Mouse (Mus musculus) layer of hippocampus, postnatal 10 days (tissue): Measurements from ENCODE around the gene Foxe3. TPM values are rescaled to one million over a fixed set of nuclear protein-coding genes. Genes with fewer than 3 reads are reported as not detected.
"Not testable (repeated sequence)": the region's sequence is repeated elsewhere in the genome, so short reads cannot be mapped to it uniquely, and the experiment has no call there.

Experiments used
- DNase-seq, 2 experiments: peaks; one replicate each; pipeline ENCODE4 v3.0.0; 2021; ENCODE audit warnings: low spot score in 2 of 2
- long read RNA-seq: library from polyadenylated mRNA; stranded (forward); transcript quantifications from one replicate; pipeline ENCODE4 v2.0.0, GENCODE M21; 2023
- total RNA-seq, 2 experiments: library from RNA; stranded (reverse); gene quantifications; 2 replicates each; pipeline ENCODE4 v1.2.3; 2021

Gene Foxe3
- total RNA-seq = not detected
- long read RNA-seq = 0 reads

DNA sequence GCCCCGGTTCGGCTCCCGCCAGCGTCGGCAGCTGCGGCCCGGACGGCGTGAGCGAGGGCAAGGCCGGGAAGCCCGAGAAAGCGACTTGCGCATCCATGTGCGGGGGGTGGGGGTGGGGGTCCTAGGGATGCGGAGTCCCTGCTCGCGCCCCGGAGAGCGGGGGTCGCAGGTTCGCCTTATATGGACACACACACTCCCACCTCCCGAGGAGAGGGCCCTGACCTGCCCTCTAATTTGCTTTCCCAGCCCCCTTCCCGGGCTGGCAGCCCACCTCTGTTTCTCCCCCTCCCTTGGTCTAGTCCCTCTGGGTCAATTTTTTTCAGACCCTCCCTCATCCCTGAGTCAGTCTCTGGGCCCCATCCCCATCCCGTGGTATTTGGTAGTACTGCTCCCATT, at the start of gene Foxe3:
Gene Foxe3, minus strand, starts transcription at position 97 of the 396 bp plus-strand sequence.
- DNase-seq = no peak

DNA sequence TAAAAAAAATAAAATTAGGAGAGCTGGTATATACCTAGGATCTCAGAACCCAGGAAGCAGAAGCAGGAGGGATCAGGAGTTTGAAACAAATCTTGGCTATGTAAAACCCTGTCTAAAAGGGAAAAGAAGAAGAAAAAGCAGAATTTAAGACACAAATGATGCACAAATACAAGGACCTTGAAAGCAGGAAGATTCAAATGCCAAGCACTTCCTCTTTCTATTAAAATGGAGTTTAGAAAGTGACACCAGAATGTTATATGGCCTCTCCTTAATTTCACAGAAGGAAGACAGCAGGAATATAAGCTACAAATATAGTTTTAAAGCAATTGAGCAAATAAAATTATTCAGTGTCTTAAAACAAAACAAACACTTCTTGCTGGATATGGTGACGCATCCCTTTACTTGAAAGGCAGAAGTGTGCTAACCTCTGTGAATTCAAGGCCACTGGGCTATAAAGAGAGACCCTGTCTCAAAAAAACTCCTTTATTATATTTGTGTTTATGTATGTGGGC, 47.5 kb upstream of the Foxe3 start:
- DNase-seq = no peak

DNA sequence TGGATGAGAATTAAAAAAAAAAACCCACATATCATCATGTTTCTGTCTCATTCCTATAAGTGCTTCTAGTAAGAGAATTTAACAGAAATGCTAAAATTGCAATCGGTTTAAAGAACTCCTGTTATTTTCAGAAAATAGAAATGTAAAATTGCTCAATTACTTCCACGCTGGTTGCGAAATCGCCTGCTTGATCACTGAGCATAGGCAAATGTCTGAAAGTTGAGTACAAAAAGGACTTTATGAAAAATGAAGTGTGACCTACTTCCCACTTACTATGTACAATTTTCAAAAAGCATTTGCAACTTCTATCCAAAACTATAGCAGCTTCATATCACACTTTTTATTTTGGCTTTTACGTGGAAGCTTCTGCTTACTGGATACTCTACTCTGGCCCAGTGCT, 44.9 kb upstream of the Foxe3 start:
- no peak for DNase-seq

DNA sequence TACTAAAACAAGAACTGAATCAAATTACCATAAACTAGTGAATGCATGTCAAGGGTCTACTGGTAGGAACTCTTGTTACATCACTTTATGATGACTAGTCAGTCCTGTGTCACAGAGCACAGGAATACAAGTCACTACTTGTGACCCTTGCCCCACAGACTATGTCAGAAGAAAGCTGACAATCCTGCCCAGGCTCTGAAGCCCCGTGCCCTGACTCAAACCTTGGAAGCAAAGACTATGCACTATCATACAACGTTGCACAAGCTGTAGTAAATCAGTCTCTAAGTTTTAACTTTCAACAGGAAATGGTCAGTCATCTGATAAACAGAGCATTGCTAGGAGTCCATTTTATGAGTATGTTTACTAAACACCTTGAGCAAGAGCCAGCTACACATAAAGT, 35.1 kb upstream of the Foxe3 start:
- not testable (repeated sequence) for DNase-seq

DNA sequence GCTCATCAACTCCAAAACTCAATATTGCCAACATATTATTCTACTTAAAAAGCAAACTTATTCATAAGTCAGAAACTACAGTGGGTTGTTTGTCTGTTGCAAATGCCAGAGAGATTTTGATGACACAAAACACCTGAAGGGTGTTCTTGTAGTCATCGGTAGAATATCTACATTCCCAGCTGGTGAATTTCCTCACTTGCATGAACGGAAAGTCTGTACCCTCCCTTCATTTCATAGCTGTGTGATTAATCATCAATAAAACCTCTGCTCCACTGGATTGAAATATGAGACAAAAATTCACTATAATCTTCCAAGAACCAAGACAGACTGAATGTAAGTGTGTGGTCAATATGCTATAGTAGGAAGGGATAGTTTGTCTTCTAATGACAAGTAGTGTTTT, 33.7 kb upstream of the Foxe3 start:
- no peak for DNase-seq

DNA sequence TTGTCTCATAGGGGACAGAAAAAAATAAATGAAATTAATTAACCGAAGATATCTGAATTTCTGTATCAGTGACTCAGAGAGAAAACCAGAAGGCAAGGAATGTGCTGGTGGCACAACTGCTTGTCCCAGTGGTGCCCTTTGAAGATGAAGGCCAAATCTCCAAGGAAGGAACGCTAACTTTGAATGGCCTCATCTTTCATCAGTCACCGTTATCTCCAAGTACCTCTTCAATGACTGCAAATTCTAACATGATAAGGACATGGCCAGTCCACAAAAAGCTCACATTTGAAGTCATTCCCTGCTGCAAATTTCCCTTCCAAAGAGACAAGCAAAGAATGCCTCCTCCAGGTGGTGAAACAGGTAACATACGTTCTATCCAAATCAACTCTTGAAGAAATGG, 33.0 kb upstream of the Foxe3 start:
- DNase-seq = no peak

DNA sequence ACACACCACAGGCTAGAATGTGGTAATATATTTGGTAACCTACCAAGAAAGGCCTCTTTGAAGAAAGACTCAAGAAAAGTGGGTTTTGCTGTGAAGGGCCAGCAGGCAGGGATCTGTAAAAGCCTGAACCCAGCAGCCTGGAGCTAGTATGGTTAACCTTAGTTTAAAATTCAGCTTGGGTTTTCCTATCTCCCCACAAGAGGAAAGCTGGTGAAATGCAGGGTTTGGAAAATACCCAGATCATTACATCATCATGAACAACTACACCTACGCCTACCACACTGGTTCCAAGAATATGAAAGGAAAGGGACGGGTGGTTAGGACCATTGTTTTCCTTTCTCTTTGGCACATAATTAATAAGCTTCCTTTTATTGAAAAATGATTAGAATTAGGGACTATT, 32.4 kb upstream of the Foxe3 start:
- DNase-seq = no peak

DNA sequence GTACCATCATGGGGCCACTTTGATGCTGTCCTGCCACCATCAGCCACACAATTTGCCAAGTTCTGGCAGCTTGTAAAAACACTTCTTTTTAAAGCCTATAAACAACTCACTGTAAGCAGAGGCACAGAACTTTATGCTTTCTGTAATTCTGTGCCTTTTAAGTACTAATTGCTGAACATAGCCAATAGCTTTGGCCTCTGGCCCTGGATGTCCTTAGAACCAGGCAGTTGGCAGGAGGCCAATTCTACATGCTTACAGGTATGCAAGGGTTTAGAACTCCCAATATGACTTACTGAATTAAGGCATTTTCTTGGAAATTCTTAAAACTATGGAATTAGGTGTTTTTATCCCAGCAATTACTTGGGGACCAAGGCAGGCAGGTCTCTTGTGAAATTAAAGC, 31.6 kb upstream of the Foxe3 start:
- no peak for DNase-seq

DNA sequence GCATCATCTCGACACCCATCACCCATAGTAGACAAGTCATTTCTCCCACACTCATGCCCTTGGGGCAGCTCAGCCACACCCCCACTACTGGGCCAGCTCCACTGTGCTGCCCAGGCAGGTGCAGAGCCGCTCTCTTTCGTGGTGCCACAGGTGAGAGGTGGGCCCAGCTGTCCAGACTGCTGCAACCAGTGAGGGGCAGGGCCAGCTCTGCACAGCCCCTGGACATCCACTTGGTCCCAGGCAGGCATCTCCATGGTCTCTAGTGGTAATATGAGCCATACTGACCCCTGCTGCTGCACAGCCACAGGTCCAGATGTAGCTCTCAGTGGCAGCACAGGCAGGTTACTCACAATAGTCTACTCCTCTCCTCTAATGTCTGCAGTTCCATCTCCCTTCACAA, 27.4 kb upstream of the Foxe3 start:
- no peak for DNase-seq

DNA sequence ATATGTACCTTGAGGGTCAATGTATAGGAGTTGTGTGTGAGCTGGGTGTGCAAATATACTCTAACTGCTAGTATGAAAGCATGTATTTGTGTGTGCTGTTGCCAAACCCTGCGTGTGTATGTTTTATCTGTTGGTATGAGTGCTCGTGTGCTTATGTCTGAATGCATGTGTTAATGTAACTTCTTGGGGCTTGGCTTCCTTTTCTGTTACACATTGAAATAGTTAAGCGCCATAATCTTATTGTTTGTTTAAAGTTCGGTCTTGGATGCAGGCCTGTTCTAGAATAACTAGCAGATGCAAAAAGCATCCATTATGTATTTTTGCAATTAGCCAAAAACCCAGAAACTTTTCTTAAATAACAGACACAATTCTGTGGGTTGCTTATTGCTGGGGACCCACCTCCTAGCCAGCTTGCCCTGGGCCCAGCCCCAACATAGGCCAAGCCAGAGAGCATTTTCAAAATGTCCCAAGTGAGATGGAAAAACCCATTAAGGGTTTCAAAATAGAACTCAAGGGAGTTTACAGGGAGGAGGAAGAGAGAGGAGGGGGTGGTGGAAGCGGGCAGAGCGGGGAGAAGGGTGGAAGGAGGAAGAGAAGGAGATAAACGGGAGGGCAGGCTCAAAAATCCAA, 22.2 kb upstream of the Foxe3 start:
- DNase-seq = no peak

DNA sequence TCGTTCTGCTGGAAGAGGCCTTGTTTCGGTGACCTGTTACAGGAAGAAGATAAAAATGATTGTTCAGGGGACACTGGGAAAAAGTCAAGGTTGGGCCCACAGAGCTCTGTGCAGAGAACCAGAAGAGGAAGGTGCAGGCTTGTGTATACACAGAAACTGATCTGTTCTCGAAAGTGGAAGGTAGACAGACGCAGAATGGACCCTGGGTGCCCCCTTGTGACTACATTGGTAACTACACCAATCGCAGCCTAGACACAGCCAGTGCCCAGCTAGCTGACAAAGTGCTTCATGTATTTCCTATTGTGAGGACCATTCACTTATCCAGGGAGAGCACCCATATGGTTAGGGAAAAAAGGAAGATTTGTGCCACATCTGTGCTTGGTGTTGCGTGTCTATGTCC, 21.6 kb upstream of the Foxe3 start:
- peak; percentile 93 for DNase-seq

DNA sequence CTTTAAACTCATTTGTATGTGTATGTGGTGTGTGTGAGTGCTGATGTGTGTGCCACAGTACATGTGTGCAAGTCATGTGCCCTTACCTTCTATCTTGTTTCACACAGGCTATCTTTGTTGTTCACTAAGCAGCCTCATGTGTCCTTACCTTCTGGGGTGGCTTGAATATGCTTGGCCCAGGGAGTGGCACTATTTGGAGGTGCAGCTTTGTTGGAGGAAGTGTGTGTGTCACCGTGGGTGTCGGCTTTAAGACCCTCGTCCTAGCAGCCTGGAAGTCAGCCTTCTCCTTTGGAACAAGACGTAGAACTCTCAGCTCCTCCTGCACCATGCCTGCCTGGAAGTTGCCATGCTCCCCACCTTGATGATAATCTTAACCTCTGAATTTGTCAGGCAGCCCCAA, 20.6 kb upstream of the Foxe3 start:
- DNase-seq = no peak

DNA sequence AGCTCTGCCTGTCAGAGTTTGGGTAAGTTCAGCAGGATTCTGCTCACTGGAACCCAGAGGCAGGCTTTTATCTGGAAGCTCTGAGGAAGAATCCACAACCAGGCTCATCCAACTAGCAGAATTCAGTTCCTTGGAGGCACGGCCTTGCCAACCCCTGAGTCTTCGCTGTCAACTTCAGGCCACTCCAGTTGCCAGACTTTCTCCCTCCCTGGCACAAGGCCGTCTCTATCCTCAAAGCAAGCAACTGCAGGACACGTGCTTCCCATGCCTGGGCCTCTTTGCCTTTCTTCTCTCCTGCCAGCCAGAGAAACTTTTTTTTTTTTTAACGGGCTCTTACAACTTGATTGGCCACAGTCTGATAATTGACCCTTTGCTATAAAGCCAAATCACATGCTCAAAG, 19.2 kb upstream of the Foxe3 start:
- DNase-seq = no peak

DNA sequence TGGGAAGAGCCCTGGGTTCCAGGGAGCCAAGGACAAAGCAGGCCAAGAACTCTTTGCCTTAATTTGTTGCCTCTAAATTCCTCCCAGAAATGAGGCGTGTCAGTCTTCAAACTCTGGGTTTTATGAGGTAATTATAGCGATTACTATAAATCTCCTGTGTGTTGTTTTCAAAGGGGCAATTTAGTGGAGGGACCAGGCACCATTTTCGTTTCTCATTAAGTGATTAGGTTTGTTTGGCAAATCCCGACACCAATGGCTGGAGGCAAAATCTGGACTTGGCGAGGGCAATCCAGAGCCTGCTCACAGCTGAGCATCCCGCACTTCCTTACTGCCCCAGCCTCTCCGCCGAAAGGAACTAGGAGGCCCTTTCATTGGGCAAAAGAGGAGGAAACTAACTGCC, 16.8 kb upstream of the Foxe3 start:
- DNase-seq = no peak

DNA sequence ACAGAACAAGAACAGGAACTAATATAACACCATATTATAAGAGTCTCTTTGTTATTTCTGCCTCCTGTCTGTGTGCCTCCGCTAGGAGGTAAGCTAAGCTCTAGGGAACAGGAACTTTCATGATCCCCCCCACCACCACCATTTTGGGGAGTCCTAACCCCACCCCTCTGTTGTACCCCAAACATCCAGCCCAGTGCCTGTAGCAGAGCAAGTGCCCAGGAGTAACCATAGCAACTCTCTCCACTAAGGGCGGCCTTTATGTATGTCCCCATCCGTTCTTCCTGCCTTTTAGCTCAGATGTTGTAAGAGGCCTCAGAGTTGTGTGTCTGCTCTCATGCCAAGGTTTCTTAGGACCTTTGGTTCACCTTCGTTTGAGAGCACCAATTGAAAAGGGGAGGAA, 16.3 kb upstream of the Foxe3 start:
- no peak for DNase-seq

DNA sequence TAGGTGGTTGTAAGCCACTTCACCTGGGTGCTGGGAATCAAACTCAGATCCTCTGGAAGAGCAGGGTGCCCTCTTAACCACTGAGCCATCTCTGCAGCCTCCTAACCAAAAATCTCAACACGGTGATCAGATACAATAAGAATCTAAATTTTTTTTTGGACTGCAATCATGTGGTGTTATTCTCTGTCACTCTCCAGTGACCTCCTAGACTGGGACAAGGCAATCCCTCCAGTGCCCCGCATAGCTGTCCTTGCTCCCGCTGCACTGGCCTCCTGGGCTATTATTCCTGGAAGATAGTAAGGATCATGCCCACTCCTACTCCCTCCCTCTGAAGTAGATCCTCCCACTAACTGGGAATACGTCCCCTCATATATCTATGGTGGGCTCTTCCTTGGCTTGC, 15.5 kb upstream of the Foxe3 start:
- no peak for DNase-seq

DNA sequence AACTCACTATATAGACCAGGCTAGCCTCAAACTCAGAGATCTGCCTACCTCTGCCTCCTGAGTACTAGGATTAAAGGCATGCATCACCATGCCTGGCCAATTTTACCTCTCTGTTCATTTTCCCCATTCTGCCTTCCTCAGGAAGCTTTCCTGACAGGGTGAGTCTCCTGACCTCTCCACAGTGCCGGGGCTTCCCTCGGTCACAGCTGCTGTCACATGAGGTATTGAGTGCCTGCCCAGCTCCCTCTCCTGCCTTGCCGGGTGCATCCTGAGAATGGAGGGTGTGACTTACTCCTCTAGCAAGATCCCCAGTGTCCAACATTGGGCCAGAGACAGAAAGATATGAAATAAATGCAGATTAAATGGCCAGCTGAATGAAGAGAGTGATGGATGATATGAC, 12.4 kb upstream of the Foxe3 start:
- DNase-seq = no peak

DNA sequence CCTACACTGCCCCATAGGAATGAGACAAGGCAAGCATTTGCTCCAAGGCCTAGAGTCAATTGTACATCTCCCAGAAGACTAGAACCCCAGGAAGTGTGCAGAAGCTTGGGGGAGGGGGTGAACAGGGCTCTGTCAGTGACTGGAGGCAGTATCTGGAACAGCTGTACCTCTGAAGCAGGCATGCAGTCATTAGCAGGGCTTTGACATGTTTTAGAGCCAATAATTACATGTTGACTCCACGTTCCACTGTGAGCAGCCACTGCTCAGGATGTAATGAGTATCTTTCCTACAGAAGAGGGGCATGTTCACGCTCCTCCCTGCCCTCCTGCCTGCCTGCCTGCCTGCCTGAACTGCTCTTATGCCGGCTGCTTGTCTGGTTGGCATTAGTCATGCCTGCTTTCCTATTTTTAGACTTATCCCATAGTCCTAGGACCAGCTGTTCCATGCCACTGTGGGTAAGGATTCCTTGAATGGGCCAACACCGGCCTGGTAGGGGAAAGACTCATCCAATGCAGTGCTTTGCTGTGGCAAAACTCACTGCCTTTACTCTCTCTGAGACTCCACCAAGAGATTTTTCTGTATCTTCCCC, 11.7 kb upstream of the Foxe3 start:
- DNase-seq = no peak

DNA sequence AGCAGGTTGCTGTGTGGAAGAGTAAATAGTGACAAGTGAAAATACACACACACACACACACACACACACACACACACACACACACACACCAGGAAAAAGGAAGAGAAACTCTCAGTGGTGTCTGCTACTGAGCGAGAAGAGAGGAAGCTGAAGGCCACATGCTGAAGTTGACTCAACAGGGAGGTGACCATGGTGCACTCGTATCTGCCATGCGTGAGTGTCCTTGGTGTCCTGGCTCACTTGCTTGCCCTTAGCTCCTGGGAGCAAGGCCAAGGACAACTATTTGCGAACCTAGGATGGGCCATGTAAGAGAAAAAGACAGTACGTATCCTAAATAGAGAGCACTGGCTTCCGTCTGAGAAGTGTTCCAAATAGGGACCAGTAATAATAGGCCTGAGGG, 8.4 kb upstream of the Foxe3 start:
- DNase-seq = no peak

DNA sequence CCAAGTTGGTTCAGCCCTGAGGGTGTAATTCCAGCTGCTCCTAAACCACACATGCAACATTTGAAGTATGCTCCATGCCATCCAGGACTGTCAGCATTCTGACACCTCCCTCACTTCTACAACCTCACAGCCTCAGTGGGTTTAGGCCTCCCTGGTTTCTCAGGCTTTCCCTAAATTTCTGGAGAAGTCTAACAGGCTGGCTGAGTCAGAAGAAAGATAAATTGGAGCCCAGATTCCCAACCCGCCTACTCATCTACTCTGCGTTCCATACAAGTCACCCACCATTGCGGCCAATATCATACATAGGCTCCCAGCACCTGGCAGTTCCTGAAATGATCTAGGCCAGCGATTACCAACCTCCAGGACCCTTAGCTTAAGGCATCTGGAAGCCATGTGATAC, 6.9 kb upstream of the Foxe3 start:
- no peak for DNase-seq

DNA sequence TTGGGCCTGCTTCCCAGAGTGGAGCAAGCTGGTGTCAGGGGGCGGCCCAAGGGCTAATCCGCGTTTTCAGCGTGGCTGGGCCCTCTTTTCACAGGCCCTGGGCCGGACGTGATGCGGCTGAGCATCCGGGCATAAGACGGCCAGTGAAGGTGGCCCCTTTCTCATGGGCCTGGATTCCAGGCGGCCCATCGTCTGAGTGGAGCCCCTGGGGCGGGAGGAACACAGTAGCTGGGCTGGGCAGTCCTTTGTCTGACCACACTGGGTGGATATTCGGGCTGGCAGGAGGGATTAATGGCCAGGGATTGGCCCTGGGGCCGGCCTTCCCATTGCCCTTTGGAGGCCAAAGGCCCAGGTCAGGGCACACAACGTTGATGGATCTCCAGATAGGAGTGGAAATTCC, 3.3 kb upstream of the Foxe3 start:
- DNase-seq = no peak

DNA sequence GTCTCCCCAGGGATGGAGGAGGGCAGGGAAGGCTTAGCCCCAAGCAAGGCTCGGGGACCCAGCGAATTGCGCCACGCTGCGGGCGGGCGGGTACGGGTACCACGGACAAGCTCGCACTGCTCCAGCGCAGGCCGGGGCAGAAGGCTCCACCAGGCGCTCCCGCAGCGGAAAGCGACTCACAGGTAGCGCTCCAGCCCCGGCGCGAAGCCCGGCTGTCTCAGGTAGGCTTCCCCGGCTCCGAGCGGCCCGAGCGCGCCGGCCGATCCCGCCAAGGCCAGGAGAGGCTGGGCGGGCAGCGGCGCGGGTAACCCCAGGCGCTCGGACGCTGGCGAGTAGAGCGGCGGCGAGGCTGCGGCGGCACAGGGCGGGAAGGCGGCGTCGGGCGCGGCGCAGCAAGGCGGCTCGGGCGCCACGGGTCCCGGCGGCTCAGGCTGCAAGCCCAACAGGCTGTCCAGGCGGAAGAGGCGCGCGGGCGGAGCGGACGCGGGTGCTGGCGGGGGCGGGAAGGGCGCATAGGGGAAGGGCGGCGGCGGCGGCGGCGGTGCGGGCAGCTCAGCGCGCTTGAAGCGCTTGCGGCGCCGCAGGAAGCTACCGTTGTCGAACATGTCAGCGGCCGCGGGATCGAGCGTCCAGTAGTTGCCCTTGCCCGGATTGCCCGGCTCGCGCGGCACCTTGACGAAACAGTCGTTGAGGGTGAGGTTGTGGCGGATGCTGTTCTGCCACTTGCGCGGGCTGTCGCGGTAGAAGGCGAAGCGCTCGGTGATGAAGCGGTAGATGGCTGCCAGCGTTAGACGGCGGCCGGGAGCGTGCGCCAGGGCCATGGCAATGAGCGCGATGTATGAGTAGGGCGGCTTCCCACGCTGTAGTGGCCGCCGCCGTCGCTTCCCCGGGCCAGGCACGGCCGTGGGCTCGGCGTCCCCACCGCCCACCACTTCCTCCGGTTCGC, 569 bp downstream of the Foxe3 start:
- no peak for DNase-seq
